Mouse (Mus musculus) heart, postnatal 4 days (tissue): ENCODE data around the gene Spock1. TPM values are rescaled to one million over a fixed set of nuclear protein-coding genes. Genes with fewer than 3 reads are reported as not detected.

Source experiments
- DNase-seq: peaks from one replicate; pipeline ENCODE4 v3.0.0; 2021
- total RNA-seq, 2 experiments: library from RNA; stranded (reverse); gene quantifications; 2 replicates each; pipeline ENCODE4 v1.2.3; 2021

Spock1 gene
- 1 to 10 TPM; 1.5 to 1.8 TPM for total RNA-seq

- peak; percentile 92 for DNase-seq
These were observed at the start of gene Spock1 for GRCm38 (mm10) chr13:57908266-57908582. TSS of gene Spock1 (minus strand) at chr13:57908332.

- DNase-seq: no peak
These were observed 42.0 kb upstream of the Spock1 start for GRCm38 (mm10) chr13:57950091-57950490.

- no peak for DNase-seq
These were observed 41.4 kb upstream of the Spock1 start for GRCm38 (mm10) chr13:57949513-57949912.

- no peak for DNase-seq
These were observed 37.1 kb upstream of the Spock1 start for GRCm38 (mm10) chr13:57945197-57945596.

- peak; percentile 18 for DNase-seq
These were observed 36.3 kb upstream of the Spock1 start for GRCm38 (mm10) chr13:57944434-57944833.

GRCm38 (mm10) chr13:57943900-57944299 is 35.8 kb upstream of the Spock1 start:
- no peak for DNase-seq

GRCm38 (mm10) chr13:57937463-57938229 is 29.5 kb upstream of the Spock1 start:
- no peak for DNase-seq

GRCm38 (mm10) chr13:57931998-57932397 is 23.9 kb upstream of the Spock1 start:
- DNase-seq: no peak

- DNase-seq: no peak
These were observed 23.2 kb upstream of the Spock1 start for GRCm38 (mm10) chr13:57931376-57931775.

- DNase-seq: no peak
These were observed 22.6 kb upstream of the Spock1 start for GRCm38 (mm10) chr13:57930720-57931119.

- DNase-seq: no peak
These were observed 22.2 kb upstream of the Spock1 start for GRCm38 (mm10) chr13:57930283-57930682.

GRCm38 (mm10) chr13:57919947-57920346 is 11.8 kb upstream of the Spock1 start:
- DNase-seq: no peak

GRCm38 (mm10) chr13:57911171-57911570 is 3.0 kb upstream of the Spock1 start:
- peak; percentile 67 for DNase-seq

GRCm38 (mm10) chr13:57907428-57908265 is 485 bp downstream of the Spock1 start:
- DNase-seq: no peak

- DNase-seq: no peak
These were observed 13.5 kb downstream of the Spock1 start for GRCm38 (mm10) chr13:57894597-57894996.

GRCm38 (mm10) chr13:57889708-57890107 is 18.4 kb downstream of the Spock1 start:
- DNase-seq: no peak

GRCm38 (mm10) chr13:57889050-57889449 is 19.1 kb downstream of the Spock1 start:
- no peak for DNase-seq

GRCm38 (mm10) chr13:57879817-57880216 is 28.3 kb downstream of the Spock1 start:
- no peak for DNase-seq

GRCm38 (mm10) chr13:57878797-57879196 is 29.3 kb downstream of the Spock1 start:
- no peak for DNase-seq

- no peak for DNase-seq
These were observed 30.4 kb downstream of the Spock1 start for GRCm38 (mm10) chr13:57877782-57878181.

- no peak for DNase-seq
These were observed 31.2 kb downstream of the Spock1 start for GRCm38 (mm10) chr13:57876966-57877365.

- DNase-seq: no peak
These were observed 38.1 kb downstream of the Spock1 start for GRCm38 (mm10) chr13:57870058-57870457.

- DNase-seq: peak; percentile 51
These were observed 40.5 kb downstream of the Spock1 start for GRCm38 (mm10) chr13:57867586-57867985.

GRCm38 (mm10) chr13:57865029-57865428 is 43.1 kb downstream of the Spock1 start:
- no peak for DNase-seq
